Comparison of ENCODE assay signal across 13 mouse cellular contexts in genomic region chr1:42917908-42918307, GRCm38 (mm10). TPM values are rescaled to one million over a fixed set of nuclear protein-coding genes. Genes with fewer than 3 reads are reported as not detected.
DNase-seq lines count a peak whose midpoint lies in the region; ATAC-seq and TF ChIP-seq lines count a peak whose summit lies in the region.
"Had no signal": no experiment of that assay in that cellular context is flagged by ENCODE, and none has a peak within 500 bp of the region (broad histone marks: within the 10 kb centered on the region; RNA-seq: fewer than 3 reads in every experiment).

No protein-coding gene starts in this region.

- H3K36me3 ChIP-seq in hindbrain, embryonic 10.5 days, result no peaks in the 10 kb centered on the region
- H3K36me3 ChIP-seq in hindbrain, embryonic 12.5 days, result no peaks in the 10 kb centered on the region
- H3K36me3 ChIP-seq in ES-E14 (ENCODE audit: control insufficient read depth, insufficient read depth, low read length, poor library complexity, severe bottlenecking), result no peaks in the 10 kb centered on the region
- no peaks in the 10 kb centered on the region for H3K36me3 ChIP-seq in limb, embryonic 15.5 days
- H3K36me3 ChIP-seq: intestine, embryonic 15.5 days had no signal

- WGBS in hindbrain, embryonic 10.5 days, result 14% methylated on average over 4 of the region's 4 CpGs
- WGBS in hindbrain, embryonic 12.5 days, result 19% methylated on average over 4 of the region's 4 CpGs
- WGBS in limb, embryonic 15.5 days, result 6% methylated on average over 4 of the region's 4 CpGs

- ATAC-seq in hindbrain, embryonic 12.5 days (ENCODE audit: low FRiP score), result no peak
- ATAC-seq in limb, embryonic 15.5 days (ENCODE audit: insufficient number of reproducible peaks, low FRiP score, low TSS enrichment, low read depth), result peak; percentile 72; the same call in 1 of the 2 replicates
- no peak for ATAC-seq in inflammation-experienced regulatory T-cells, adult 6 months
- ATAC-seq: intestine, embryonic 15.5 days; midbrain, embryonic 16.5 days had no signal

- no peaks in the 10 kb centered on the region for H3K27me3 ChIP-seq in hindbrain, embryonic 10.5 days (ENCODE audit: insufficient read depth, poor library complexity, severe bottlenecking)
- no peaks in the 10 kb centered on the region for H3K27me3 ChIP-seq in hindbrain, embryonic 12.5 days
- no peaks in the 10 kb centered on the region for H3K27me3 ChIP-seq in limb, embryonic 15.5 days
- H3K27me3 ChIP-seq: intestine, embryonic 15.5 days had no signal

- in situ Hi-C loops in ES-E14 (cut with MboI; ENCODE audit: low sequenced_read_pairs in 2 of 2, unreplicated experiment in 2 of 2), result loop anchor here (10.0 to 25.0 kb wide), 3 partner anchors 137 to 347 kb away; no protein-coding TSS in a partner anchor

- no peak overlapping the region for H3K27ac ChIP-seq in hindbrain, embryonic 10.5 days
- H3K27ac ChIP-seq in hindbrain, embryonic 12.5 days, result no peak overlapping the region
- H3K27ac ChIP-seq in ES-E14 (ENCODE audit: insufficient read depth, low read depth, low read length, poor library complexity, severe bottlenecking), result no peak overlapping the region
- 0 out of 2 replicates have a peak overlapping the region, but pooled peaks have one; percentile 60 for H3K27ac ChIP-seq in limb, embryonic 15.5 days
- H3K27ac ChIP-seq: intestine, embryonic 15.5 days had no signal

- no peak overlapping the region for H3K9ac ChIP-seq in hindbrain, embryonic 12.5 days
- H3K9ac ChIP-seq in ES-E14 (ENCODE audit: insufficient read depth, low read depth, low read length, poor library complexity, severe bottlenecking), result no peak overlapping the region
- no peak overlapping the region for H3K9ac ChIP-seq in limb, embryonic 15.5 days
- H3K9ac ChIP-seq: intestine, embryonic 15.5 days had no signal

- peaks cover 7% of the 10 kb centered on the region for H3K4me1 ChIP-seq in hindbrain, embryonic 10.5 days (replicated peaks)
- no peaks in the 10 kb centered on the region for H3K4me1 ChIP-seq in hindbrain, embryonic 12.5 days
- no peaks in the 10 kb centered on the region for H3K4me1 ChIP-seq in ES-E14 (ENCODE audit: control insufficient read depth in 2 of 2, insufficient read depth in 2 of 2, low read length in 2 of 2, poor library complexity in 1 of 2)
- H3K4me1 ChIP-seq in limb, embryonic 15.5 days, result peaks cover 3% of the 10 kb centered on the region
- H3K4me1 ChIP-seq: intestine, embryonic 15.5 days had no signal

- peak; percentile 38 for DNase-seq in hindbrain, embryonic 10.5 days (ENCODE audit: low spot score)
- peak; percentile 55 for DNase-seq in ES-E14 (ENCODE audit: low read depth, low spot score)
- peak; percentile 36 for DNase-seq in embryo, embryonic 11.5 days (ENCODE audit: low read depth, low spot score)
- DNase-seq in cerebellum, adult 11 months, result no peak
- DNase-seq in spleen, postnatal 36 days (ENCODE audit: low spot score in 2 of 2), result no peak
- DNase-seq: cerebellum, adult 11-12 months; liver; thymus, postnatal 14 days had no signal

- H3K9me3 ChIP-seq in hindbrain, embryonic 10.5 days, result no peaks in the 10 kb centered on the region
- no peaks in the 10 kb centered on the region for H3K9me3 ChIP-seq in hindbrain, embryonic 12.5 days (replicated peaks)
- H3K9me3 ChIP-seq in ES-E14 (ENCODE audit: control insufficient read depth, insufficient read depth, low read depth, low read length), result no peaks in the 10 kb centered on the region
- H3K9me3 ChIP-seq in limb, embryonic 15.5 days, result no peaks in the 10 kb centered on the region
- H3K9me3 ChIP-seq: intestine, embryonic 15.5 days had no signal

- H3K4me3 ChIP-seq in hindbrain, embryonic 10.5 days, result peak overlapping the region; percentile 6; the same call in 1 of the 2 replicates
- no peak overlapping the region for H3K4me3 ChIP-seq in hindbrain, embryonic 12.5 days
- peak overlapping the region in 1 of 2 experiments; percentile 22; a peak in 1 of 4 replicates for H3K4me3 ChIP-seq in ES-E14 (ENCODE audit: insufficient read depth in 1 of 2, low read depth in 1 of 2, low read length in 2 of 2, poor library complexity in 1 of 2, severe bottlenecking in 1 of 2)
- H3K4me3 ChIP-seq in limb, embryonic 15.5 days, result no peak overlapping the region; the same call in 1 of the 2 replicates
- H3K4me3 ChIP-seq: intestine, embryonic 15.5 days had no signal

- H3K4me2 ChIP-seq in hindbrain, embryonic 12.5 days (replicated peaks), result no peak overlapping the region; the same call in 1 of the 2 replicates
- H3K4me2 ChIP-seq in limb, embryonic 15.5 days, result peak overlapping the region; percentile 17; the same call in 1 of the 2 replicates
- H3K4me2 ChIP-seq: intestine, embryonic 15.5 days had no signal

TF ChIP-seq in ES-E14, 5 proteins besides CTCF, POLR2A, EP300 and RAD21:
- no peak for TF ChIP-seq HCFC1 (IDR thresholded peaks at IDR 0.05; ENCODE audit: borderline replicate concordance, insufficient read depth, low read length)
- peak; percentile 96 for TF ChIP-seq ZNF384 (IDR thresholded peaks at IDR 0.05; ENCODE audit: low read depth, low read length)
- TF ChIP-seq ZC3H11A (IDR thresholded peaks at IDR 0.05; ENCODE audit: borderline replicate concordance, low read depth, low read length), result no peak

RNA-seq across cellular contexts. Expression of gene Gpr45, which starts 34.8 kb away (rescaled TPM):
- 13.0 and 13.1 TPM in 2 replicates for polyA plus RNA-seq in hindbrain, embryonic 10.5 days (2016; fragmentation: Nextera tagmentation; extraction: Ambion mirVana)
- 15.0 and 17.6 TPM in 2 replicates for polyA plus RNA-seq in hindbrain, embryonic 12.5 days (2016; fragmentation: Nextera tagmentation; extraction: Ambion mirVana)
- 0.58 and 0.89 TPM in 2 replicates for total RNA-seq in ES-E14 (2012; rRNA removed)
- 4.4 and 5.2 TPM in 2 replicates for polyA plus RNA-seq in limb, embryonic 15.5 days (2015; fragmentation: Nextera tagmentation; extraction: Ambion mirVana)
- 10 to 100 TPM in 1 of 3 experiments, 1 to 10 TPM in 2; 8.2 to 10.1 (median 9.7) TPM for polyA plus RNA-seq in inflammation-experienced regulatory T-cells, adult 6 months (2017; shearing (Covaris generic))

Comparison
In these comparisons a context has a peak if more than half of its experiments do, and no peak if none do; other contexts are left out.
1. DNase-seq: peak in hindbrain, embryonic 10.5 days (single experiment), ES-E14 (single experiment) and embryo, embryonic 11.5 days (single experiment); none in cerebellum, adult 11 months (single experiment) and spleen, postnatal 36 days (0 of 2).